Mouse (Mus musculus) stomach, embryonic 14.5 days (tissue): ENCODE results near the gene Ephb1. TPM values are rescaled to one million over a fixed set of nuclear protein-coding genes. Genes with fewer than 3 reads are reported as not detected.

Source experiments
- ATAC-seq: fragments of 200-750 bp; cut with Nextera tagmentation; 2 replicates; pipeline ENCODE4 v1.8.0; 2017; ENCODE audit warnings: low read depth, moderate TSS enrichment; ENCODE audit not compliant: insufficient number of reproducible peaks, insufficient read depth, low FRiP score
- H3K27ac ChIP-seq: fragments of 300-500 bp; sonication (generic); 2 replicates; pipeline ENCODE4 v1.5.1; 2014; ENCODE audit warnings: mild to moderate bottlenecking, low read length, moderate library complexity, mixed read lengths
- H3K27me3 ChIP-seq: fragments of 300-500 bp; sonication (generic); 2 replicates; pipeline ENCODE4 v1.6.1; 2014; ENCODE audit warnings: low read length, control low read depth, mixed read lengths; ENCODE audit not compliant: control insufficient read depth, insufficient read depth
- H3K36me3 ChIP-seq: fragments of 300-500 bp; sonication (generic); 2 replicates; pipeline ENCODE4 v1.6.1; 2014; ENCODE audit warnings: mild to moderate bottlenecking, control low read depth, low read length, moderate library complexity, mixed read lengths; ENCODE audit not compliant: control insufficient read depth, insufficient read depth
- H3K4me1 ChIP-seq: fragments of 300-500 bp; sonication (generic); 2 replicates; pipeline ENCODE4 v1.6.1; 2014; ENCODE audit warnings: low read length, control low read depth, mixed read lengths; ENCODE audit not compliant: control insufficient read depth, insufficient read depth
- H3K4me2 ChIP-seq: fragments of 300-500 bp; sonication (generic); replicated peaks from 2 replicates; pipeline ENCODE4 v1.6.1; 2014; ENCODE audit warnings: low read depth, low read length, control low read depth
- H3K4me3 ChIP-seq: fragments of 300-500 bp; sonication (generic); 2 replicates; pipeline ENCODE4 v1.5.1; 2014; ENCODE audit warnings: low read depth, low read length, control low read depth
- H3K9ac ChIP-seq: fragments of 300-500 bp; sonication (generic); replicated peaks from 2 replicates; pipeline ENCODE4 v1.6.1; 2014; ENCODE audit warnings: low read depth, mild to moderate bottlenecking, control low read depth, low read length, moderate library complexity, mixed read lengths
- H3K9me3 ChIP-seq: fragments of 300-500 bp; sonication (generic); 2 replicates; pipeline ENCODE4 v1.6.1; 2016; ENCODE audit warnings: low read depth, low read length, control low read depth; ENCODE audit not compliant: control insufficient read depth
- WGBS: fragments of 180-500 bp; shearing (Covaris S2); extraction: QIAGEN DNeasy Blood & Tissue Kit; methylation state at CpG from one replicate; pipeline ENCODE4 v1.1.7; 2014; 5-methylcytosine and 5-hydroxymethylcytosine counted together
- polyA plus RNA-seq: library from polyadenylated mRNA; unstranded; fragments of >200 nt; fragmentation: Nextera tagmentation; extraction: Ambion mirVana; gene quantifications from 2 replicates; pipeline ENCODE4 v1.2.1, GENCODE M21; 2014

Ephb1 gene
- polyA plus RNA-seq, 1 experiment from 2014 or later, result 7.8 TPM

DNA sequence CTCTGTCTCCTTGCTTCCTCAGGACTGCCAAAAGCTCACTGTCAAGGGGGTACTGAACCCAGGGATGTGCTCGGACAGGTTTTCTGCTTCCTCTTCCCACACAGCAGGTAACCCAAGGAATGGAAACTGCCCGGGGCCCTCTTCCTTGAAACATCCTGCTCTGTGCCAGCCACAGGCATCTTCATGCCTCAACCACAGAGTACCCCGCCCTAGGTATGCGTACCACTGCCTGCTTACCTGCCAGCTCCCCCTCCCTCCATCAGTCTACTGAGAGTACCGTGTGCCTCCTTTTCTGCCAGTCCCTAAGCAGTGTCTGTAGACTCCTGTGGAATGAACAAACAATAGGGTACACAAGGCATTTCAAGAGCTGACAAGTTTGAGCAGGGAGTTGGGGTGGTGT, 265.9 kb downstream of the Ephb1 start:
- no peak overlapping the region for H3K27ac ChIP-seq
- no peaks in the 10 kb centered on the region for H3K9me3 ChIP-seq
- H3K9ac ChIP-seq, result no peak overlapping the region
- no peak overlapping the region for H3K4me3 ChIP-seq
- ATAC-seq, result no peak
- no peaks in the 10 kb centered on the region for H3K36me3 ChIP-seq
- 73% methylated on average over 5 of the region's 5 CpGs for WGBS
- H3K27me3 ChIP-seq, result no peaks in the 10 kb centered on the region
- H3K4me1 ChIP-seq, result no peaks in the 10 kb centered on the region
- no peak overlapping the region for H3K4me2 ChIP-seq

DNA sequence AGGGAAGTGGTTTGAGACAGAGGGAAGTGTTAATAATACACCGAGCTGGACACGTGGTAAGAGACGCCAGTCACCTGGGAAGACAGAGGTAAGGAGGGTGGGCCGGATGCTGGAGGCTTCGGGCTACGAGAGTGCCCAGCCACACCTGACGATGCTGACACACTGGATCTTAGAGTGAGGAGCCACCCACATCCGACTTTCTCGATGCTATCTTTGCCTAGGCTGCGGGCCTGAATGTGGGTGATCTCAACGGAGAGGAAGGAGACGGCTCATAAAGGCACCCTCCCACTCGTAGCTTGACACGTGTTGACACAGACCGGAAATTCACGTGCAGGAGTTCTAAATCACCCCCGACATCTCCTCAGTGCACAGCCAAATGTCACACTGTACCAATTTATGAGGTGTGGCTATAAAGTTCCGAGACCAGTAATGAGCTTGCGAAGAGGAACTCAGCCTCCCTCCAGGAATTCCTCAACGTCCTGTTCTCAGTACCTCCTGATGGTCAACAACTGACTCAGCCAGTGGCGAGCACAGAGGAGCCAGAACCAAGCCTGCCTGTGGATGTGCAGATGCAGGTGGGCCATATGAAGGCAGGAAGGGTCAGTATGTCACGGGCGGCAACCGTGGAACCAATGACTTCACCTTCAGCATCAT, 268.3 kb downstream of the Ephb1 start:
- Histone ChIP-seq H3K4me1 (no peaks in the 10 kb centered on the region), H3K27me3 (no peaks in the 10 kb centered on the region)

DNA sequence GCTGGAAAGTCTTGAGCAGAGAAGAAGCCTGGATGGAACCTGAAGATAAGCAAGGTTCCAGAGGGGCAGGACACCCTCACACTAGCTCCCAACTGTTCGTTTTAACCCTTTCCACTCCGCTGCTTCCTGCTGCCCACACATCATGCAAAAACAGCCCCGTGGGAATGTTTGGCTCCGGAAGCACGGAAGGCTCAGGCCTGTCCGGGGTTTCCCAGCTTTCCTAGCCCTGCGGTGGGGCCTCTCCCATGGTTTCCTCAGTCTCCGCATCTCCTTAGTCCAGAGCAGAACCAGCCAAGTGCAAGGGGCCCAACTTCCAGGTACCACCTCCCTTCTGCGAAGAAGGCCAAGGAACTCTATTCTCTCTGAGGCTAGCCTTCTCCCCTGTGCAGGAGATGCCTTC, 269.0 kb downstream of the Ephb1 start:
- ATAC-seq, result no peak

More for the DNA sequence above, 268.3 kb downstream of the Ephb1 start:
- H3K9me3 ChIP-seq, result no peaks in the 10 kb centered on the region
- no peak overlapping the region for H3K27ac ChIP-seq
- WGBS, result 64% methylated on average over 24 of the region's 24 CpGs
- H3K36me3 ChIP-seq, result no peaks in the 10 kb centered on the region
- no peak overlapping the region for H3K9ac ChIP-seq
- no peak overlapping the region for H3K4me3 ChIP-seq
- no peak for ATAC-seq
- H3K4me2 ChIP-seq, result no peak overlapping the region

DNA sequence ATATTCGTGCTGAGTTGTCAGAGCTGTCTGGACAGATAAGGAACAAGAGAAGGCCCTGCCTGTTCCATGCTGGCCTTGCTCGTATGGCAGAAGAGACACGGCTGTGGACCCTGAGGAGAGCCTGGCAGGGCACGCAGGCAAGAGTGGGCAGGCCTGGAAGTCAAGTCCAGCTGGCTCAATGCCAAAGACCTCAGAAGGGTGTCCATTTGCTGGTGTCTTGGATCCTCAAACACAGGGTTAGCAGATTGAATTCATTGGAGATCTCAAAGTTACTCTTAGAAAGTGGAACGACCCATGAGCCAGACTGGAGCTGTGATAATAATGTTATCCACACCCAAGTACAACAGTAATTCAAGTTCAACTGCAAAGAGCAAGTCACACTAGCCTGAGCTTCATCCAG, 273.6 kb downstream of the Ephb1 start:
- H3K27me3 ChIP-seq, result no peaks in the 10 kb centered on the region
- no peaks in the 10 kb centered on the region for H3K9me3 ChIP-seq
- H3K9ac ChIP-seq, result no peak overlapping the region
- no peak overlapping the region for H3K4me2 ChIP-seq
- H3K4me3 ChIP-seq, result no peak overlapping the region
- no peaks in the 10 kb centered on the region for H3K4me1 ChIP-seq
- no peak overlapping the region for H3K27ac ChIP-seq
- no peaks in the 10 kb centered on the region for H3K36me3 ChIP-seq
- 78% methylated on average over 5 of the region's 5 CpGs for WGBS
- ATAC-seq, result no peak

More for the DNA sequence above, 269.0 kb downstream of the Ephb1 start:
- WGBS, result 94% methylated on average over 9 of the region's 9 CpGs
- Histone ChIP-seq H3K9me3 (no peaks in the 10 kb centered on the region), H3K4me2 (no peak overlapping the region), H3K4me1 (no peaks in the 10 kb centered on the region), H3K27me3 (no peaks in the 10 kb centered on the region), H3K27ac (no peak overlapping the region), H3K9ac (no peak overlapping the region), H3K36me3 (no peaks in the 10 kb centered on the region), H3K4me3 (no peak overlapping the region)

DNA sequence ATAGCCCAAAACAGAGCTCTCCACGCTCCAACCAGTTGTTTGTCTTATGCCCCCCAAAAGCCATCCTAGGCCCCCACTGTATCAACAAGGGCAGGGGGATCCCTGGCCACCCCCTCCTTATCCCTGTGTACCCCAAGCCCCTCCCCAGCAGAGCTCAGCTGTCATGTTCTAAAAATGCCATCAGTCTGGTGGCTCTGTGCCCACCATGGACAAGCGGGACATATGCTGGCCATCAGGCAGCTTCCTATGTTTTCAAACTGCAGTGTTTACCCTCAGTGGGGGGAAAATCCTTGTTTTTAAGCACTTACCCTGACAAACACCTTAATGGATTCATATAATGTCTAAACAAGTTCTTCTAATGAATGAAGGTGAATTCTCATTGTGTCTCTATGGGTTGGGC, 275.3 kb downstream of the Ephb1 start:
- 98% methylated on average over 2 of the region's 2 CpGs for WGBS

DNA sequence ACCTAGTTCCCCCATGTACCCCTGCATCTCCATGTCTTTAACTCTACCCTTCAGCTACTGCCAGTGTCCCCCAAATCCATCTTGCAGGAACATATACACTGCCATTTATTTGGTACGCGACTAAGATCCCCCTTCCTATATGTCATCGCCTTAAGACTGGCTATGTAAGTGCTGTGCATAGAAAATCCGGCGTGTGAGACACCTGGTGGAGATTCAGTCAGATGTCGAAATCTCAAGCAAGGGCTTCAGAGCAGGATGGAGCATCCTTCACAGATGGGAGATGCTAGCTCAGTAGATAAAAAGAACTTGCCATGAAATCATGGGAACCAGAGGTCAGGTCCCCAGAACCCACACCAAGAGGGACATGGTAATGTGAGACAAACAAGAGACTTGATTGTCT, 276.3 kb downstream of the Ephb1 start:
- H3K4me2 ChIP-seq, result no peak overlapping the region
- no peaks in the 10 kb centered on the region for H3K4me1 ChIP-seq
- no peaks in the 10 kb centered on the region for H3K36me3 ChIP-seq
- no peaks in the 10 kb centered on the region for H3K27me3 ChIP-seq
- H3K27ac ChIP-seq, result no peak overlapping the region
- H3K4me3 ChIP-seq, result no peak overlapping the region
- H3K9ac ChIP-seq, result no peak overlapping the region
- WGBS, result 82% methylated on average over 6 of the region's 6 CpGs
- ATAC-seq, result no peak
- H3K9me3 ChIP-seq, result no peaks in the 10 kb centered on the region

More for the DNA sequence above, 275.3 kb downstream of the Ephb1 start:
- Histone ChIP-seq H3K4me2 (no peak overlapping the region), H3K36me3 (no peaks in the 10 kb centered on the region), H3K9ac (no peak overlapping the region), H3K9me3 (no peaks in the 10 kb centered on the region), H3K27me3 (no peaks in the 10 kb centered on the region), H3K4me3 (no peak overlapping the region), H3K4me1 (no peaks in the 10 kb centered on the region), H3K27ac (no peak overlapping the region)
- no peak for ATAC-seq

DNA sequence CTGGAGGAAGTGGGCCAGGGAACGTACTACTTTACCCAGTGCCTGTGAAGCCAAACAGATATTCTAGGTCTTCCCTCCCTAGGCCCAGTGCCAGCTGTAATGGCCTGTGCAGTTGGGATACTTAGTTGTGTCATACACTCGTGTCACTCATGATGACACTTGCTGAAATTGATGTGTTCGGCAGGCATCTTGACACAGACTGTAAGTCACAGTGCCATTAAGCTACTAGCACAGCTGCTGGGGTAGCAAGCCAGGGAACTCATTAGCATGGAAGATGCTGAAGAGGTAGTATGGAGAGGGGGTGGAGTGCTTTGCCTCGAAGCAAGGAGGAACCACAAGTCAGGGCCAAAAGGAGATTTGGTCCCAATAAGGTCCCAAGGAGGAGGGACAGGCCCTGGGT, 279.0 kb downstream of the Ephb1 start:
- H3K4me1 ChIP-seq, result no peaks in the 10 kb centered on the region
- no peak overlapping the region for H3K27ac ChIP-seq
- H3K4me3 ChIP-seq, result no peak overlapping the region
- H3K9ac ChIP-seq, result no peak overlapping the region
- no peaks in the 10 kb centered on the region for H3K9me3 ChIP-seq
- no peaks in the 10 kb centered on the region for H3K36me3 ChIP-seq
- no peak for ATAC-seq
- H3K4me2 ChIP-seq, result no peak overlapping the region
- no peaks in the 10 kb centered on the region for H3K27me3 ChIP-seq
- 53% methylated on average over 4 of the region's 4 CpGs for WGBS

DNA sequence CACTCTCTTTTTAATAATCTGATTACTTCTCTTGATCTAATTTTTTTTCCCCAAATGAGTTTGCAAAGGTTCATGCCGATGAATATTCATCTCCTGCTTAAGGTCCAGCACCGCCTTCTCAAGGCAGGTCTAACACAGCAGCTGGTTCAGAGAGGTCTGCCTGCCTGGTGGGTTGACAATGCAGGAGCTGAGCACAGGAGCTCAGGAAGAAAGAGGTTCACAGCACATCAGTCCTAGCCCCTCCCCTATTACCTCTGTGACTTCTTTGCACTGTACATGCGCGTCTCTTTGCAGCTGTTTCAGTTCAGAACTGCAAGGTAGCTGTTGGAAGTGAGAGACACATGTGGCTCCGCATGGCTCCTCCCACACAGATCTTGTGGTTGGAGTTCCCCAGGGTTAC, 281.1 kb downstream of the Ephb1 start:
- Histone ChIP-seq H3K4me2 (no peak overlapping the region), H3K27me3 (no peaks in the 10 kb centered on the region), H3K9ac (no peak overlapping the region), H3K27ac (no peak overlapping the region), H3K9me3 (no peaks in the 10 kb centered on the region), H3K4me1 (no peaks in the 10 kb centered on the region), H3K4me3 (no peak overlapping the region), H3K36me3 (no peaks in the 10 kb centered on the region)
- ATAC-seq, result no peak
- WGBS, result 84% methylated on average over 5 of the region's 5 CpGs
